Mouse (Mus musculus) adrenal gland, postnatal 10 days (tissue): ENCODE data around the gene Dhdds. TPM values are rescaled to one million over a fixed set of nuclear protein-coding genes. Genes with fewer than 3 reads are reported as not detected.
"Not testable (repeated sequence)": the region's sequence is repeated elsewhere in the genome, so short reads cannot be mapped to it uniquely, and the experiment has no call there.

Source experiments
- DNase-seq: peaks from one replicate; pipeline ENCODE4 v3.0.0; 2021; ENCODE audit warnings: mixed read lengths
- total RNA-seq, 2 experiments: library from RNA; stranded (reverse); gene quantifications; 2 replicates each; pipeline ENCODE4 v1.2.3; 2021

Dhdds gene
- total RNA-seq, 2 experiments from 2014 or later = 30.7 to 35.8 TPM

DNA sequence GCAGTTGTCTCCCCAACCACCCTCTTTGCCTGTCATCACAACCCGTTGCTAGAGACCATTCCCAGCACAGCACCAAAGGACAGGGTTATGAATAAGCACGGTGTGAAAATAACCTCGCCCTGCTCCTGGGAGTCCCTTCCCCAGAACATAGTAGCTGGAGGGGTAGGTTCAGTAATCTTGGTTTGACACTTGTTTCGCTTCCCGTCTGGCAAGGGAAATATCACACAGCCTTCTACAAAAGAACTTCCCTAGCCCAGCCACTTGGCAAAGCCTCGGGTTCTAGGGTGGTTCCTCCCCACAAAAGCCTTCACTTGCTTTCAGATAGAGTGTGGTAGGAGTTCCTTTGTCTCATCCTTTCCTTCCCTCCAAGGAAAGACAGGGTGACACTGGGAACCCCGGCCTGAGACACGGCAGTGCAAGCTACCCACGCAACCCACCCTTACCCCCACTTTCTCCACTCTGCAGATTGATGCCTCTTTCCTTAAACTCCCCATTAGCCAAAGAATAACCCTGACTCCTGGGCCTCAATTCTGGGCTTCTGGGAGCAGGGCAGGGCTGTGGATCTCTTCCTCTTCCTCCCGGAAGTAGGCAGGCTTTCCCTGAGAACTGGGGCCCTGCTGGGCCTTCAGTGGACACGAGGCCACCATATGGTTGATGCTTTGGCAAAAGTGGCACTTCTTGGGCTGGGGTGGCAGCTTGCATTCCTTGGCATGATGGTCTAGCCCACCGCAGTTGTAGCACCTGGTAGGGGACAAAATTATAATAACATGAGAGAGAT, 5.1 kb upstream of the Dhdds start:
- no peak for DNase-seq

DNA sequence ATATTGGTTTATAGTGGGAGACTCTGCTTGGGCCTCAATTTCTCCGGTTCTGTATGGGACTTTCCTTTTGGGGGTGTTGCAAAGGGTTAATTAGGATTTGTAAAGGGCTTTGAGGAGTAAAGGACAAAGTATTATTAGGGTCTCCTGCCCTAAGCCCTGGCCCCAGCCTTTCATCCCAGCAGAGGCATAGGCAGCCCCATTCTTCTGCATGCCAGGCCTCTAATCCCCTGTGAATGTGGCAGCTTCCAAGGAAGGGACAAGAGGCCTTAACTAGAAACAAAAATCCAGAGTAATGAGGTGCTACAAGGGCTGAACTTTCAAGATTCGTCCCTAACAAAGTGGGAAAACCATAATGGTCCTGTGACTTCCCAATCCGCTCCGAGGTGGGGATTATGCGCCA, 2.2 kb upstream of the Dhdds start:
- no peak for DNase-seq

DNA sequence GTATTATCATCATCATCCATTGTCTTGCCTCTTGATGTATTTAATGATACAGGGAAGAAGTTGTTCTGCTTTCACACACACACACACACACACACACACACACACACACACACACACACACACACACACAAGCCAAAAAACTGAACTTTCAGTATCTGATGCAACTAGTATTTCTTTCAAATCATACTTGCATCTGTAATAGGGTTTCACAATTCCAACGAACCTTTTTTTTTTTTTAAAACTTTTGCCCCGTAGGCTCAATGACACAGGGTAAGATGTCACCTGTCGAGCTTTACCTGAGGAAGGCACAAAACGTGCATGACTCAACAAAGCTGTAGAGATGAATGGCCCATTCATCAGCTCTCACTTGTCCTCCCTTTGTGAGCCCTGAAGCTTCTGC, 1.5 kb upstream of the Dhdds start:
- DNase-seq = no peak

DNA sequence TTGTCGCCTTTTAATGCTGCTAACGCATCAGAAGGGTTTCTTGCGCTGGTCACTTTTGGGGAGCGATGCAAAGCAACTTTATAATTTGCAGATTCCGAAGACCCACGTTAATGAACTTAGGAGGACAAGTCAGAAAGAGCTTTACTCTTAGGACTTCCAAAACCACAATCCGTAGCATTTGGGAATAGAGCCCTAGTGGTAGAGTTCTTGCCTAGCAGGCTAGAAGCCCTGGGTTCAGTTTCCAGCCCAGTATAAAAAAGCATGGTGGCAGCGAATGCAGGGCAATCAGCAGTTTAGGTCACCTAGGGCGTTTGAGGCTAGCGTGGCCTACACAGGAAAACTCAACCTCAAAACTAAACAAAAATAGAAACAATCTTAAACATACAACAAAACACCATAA, 992 bp upstream of the Dhdds start:
- no peak for DNase-seq

DNA sequence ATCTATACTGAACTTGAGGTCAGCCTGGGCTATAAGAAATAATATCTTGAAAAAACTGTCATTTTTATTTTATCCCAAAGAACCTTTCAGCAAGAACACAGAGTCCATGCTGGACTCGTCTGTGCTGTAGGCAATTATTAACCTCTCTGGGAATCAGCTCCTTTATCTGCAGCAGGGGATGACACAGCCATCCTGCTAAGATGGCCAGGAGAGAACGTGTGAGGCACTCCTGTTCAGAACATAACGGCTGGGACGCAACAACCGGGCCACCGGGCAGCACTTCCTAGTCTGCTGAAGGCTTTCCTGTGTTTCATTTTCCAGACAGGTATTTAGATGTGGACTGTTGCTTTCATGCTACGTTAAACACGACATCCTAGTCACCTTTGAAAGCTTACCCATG, 6.0 kb downstream of the Dhdds start:
- no peak for DNase-seq

DNA sequence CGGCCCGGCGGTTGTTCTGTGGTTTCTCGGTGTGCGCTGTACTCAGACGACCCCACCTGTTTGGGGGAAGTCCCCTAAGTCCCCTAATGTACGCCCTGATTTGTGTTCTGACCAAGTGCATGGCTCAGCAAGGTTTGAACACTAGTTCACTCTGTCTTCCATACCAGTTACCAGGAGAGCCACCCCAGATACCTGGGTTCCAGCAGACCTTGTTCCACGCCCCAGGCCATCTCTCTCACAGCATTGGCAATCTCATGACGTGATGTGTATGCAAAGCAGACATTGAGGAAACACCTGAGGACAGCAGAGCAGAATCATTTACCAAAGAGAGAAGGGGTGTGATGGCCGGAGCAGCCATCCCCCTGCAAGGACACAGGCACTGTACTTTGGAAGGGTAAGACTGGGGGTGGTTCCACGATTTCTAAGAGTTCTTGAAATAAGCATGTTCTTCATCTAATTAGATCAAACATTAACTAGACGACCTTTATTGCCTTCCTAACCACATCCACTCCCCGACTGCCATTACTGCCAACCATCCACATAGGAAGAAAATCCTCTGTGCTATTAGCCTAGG, 9.5 kb downstream of the Dhdds start:
- DNase-seq = no peak

DNA sequence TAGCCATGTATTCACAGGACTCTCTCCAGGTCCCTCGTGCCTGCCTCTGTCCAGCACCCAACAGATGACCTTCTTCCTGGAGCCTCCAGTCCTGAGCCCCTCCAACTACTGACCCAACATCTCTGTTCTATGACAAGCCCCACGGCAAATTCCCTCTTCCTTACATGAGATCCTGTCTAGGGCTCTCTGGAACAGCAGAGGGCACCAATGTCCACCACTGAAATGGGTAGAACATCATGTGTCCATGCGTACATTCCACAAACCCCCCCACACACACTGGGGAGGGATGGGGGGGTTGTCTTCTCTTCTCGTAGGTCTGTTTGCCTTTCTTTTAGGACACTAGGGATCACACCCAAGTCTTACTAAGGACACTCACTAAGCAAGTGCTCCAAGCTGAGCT, 10.7 kb downstream of the Dhdds start:
- DNase-seq = no peak

DNA sequence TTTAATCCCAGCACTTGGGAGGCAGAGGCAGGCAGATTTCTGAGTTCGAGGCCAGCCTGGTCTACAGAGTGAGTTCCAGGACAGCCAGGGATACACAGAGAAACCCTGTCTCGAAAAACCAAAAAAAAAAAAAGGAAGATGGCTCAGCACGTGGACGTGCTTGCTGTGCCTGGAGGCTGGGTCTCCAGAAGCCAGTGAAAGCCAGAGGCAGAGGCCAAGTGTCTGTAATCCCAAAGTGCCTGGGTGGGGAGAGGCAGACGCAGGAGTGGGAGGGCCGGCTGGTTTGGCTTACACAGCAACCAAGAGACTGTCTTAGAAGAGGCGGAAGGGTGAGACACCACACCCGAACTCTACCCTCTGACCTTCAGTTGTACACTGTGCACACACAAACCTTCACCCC, 12.4 kb downstream of the Dhdds start:
- not testable (repeated sequence) for DNase-seq

DNA sequence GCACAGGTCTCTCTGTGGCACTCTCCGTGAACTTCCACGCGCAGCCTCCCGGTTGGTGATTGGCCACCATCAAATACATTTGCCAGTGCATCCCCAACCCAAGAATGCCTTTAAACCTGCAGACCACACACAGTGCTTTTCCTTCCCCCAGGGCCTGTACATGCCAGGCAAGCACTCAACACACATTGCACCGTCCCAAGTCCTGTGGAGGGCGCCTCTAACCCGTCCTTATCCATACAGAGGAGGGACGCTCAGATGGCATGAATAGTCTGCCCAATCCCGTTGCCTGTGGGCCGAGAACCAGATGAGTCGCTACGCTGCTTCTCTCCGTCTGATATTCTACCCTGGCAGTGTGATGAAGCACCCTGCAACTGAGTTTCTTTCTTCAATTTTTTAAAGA, 17.8 kb downstream of the Dhdds start:
- no peak for DNase-seq

DNA sequence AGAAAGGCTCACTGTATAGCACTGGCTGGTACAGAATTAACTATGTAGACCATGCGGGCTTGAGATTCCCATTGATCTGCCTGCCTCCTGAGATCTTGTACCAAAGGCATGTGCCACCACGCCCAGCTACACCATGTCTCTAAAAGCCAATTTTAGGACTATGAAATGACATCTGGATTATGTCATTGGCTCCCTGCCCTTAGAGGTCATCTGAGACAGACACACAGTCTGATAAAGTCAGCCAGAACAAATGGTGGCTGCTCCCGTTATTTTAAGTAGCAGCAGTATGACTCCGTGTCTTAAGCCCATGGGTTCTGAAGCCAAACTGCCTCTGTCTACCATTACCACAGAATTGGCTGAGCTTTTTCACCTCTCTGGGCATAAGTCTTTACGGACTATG, 20.2 kb downstream of the Dhdds start:
- no peak for DNase-seq

DNA sequence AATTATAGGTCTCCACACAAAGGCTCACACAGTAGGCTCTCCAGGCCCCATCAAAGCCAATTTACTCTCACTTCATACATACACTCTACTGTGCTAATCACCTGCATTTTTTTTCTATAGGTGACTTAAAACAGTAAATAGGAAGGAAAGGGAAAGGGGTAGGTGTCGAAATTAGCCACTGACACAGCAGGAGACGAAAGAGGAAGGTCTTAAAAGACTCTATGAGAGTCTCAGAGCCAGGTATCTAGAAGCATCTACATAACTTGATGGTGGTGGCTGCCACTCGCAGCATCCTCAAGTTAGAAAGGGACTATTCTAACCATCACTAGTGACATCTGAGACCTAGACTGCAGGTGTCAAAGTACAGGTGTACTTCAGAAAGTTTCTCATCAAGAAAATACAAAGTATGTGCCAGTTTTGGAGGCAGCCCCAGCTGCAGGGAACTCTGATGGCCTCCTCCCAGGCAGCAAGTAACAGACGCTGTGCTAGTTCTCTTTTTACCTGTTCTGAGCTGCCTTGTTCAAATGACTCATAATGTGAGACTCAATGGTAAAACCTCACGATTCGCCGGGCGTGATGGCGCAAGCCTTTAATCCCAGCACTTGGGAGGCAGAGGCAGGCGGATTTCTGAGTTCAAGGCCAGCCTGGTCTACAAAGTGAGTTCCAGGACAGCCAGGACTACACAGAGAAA, 22.6 kb downstream of the Dhdds start:
- DNase-seq = no peak

DNA sequence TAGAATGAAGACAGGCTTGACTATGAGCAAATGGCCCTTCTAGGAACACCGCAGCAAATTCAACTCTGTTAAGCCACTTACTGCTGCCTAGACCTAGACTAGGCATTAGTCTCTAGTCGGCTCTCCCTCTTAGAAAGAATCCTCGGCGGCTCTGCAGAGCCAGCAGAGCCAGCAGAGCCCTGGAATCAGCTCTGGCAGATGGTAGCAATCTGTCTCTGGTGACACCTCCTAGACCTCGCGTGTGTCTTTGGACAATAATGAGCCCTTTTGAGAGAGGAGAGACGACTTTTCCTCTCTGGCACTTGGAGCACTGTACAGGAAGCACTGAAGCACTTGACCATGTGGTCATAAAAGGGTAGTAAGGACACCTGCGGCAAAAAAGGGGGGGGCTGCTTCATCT, 29.0 kb downstream of the Dhdds start:
- no peak for DNase-seq

DNA sequence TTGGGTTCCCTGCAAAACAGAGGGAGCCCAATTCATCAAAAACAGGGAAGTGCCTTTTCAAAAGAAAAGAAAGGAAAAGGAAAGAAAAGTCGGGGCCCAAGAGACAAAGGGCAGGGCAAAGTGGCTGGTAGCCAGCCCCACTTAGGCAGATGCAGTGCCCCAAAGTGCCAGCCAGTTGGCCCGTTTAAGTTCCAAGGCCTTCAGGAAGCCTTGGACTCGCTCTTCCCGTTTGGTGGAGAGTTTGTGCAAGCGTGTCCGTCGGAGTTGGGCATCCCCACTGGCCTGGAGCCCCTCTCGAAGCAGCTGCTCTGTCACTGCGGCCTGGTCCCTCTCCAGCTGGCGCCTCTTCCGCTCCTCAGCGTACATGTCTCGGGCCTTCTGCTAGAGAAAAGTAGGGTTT, 29.8 kb downstream of the Dhdds start:
- DNase-seq = no peak

DNA sequence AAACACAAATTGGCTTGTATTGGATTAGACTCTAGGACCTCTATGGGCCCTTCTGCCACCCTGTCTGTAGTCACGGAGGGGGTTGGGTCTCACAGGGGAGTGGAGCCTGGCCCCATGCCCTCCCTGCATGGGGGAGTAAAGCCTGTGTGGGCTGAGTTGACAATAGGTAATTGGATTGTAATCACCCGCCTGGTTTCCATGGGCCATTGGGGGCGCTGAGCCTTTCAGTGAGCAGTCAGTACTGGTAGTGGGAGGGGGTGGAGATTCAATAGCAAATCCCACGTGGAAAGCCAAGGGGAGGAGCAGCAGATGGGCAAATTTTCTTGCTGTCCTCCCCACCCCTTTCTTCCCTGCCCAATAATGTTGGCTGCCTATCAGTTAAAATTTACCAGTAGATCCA, 30.5 kb downstream of the Dhdds start:
- no peak for DNase-seq

DNA sequence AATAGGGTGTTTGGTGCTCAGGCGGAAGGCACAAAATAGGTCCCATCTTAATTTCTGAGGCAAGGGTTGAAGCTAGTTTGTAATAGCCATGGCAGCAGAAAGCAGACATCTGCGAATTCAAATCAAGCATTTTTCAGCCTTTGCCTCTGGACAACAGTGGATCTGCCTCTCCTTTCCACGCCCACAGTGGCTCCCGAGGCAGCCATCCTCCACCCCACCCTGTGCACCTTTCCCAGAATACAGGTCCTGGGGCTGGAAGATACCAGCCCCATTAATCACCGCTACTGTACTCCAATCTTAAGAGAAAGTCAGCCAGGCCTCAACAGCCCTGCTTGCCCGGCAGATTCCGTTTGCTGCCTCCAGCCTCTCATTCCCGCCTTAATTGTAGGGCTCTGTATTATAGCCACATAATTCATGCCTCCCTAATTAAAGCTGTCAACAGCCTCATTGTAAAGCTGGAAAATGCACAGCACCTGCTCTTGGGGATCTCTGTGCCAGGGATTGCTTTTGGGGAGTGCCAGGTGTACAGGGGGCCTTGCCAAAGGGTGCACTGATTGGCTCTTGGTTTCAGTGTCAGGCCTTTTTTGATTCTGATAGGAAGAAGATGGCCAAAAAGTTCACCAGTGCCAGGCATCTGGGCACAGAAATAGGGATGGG, 31.5 kb downstream of the Dhdds start:
- DNase-seq = no peak

DNA sequence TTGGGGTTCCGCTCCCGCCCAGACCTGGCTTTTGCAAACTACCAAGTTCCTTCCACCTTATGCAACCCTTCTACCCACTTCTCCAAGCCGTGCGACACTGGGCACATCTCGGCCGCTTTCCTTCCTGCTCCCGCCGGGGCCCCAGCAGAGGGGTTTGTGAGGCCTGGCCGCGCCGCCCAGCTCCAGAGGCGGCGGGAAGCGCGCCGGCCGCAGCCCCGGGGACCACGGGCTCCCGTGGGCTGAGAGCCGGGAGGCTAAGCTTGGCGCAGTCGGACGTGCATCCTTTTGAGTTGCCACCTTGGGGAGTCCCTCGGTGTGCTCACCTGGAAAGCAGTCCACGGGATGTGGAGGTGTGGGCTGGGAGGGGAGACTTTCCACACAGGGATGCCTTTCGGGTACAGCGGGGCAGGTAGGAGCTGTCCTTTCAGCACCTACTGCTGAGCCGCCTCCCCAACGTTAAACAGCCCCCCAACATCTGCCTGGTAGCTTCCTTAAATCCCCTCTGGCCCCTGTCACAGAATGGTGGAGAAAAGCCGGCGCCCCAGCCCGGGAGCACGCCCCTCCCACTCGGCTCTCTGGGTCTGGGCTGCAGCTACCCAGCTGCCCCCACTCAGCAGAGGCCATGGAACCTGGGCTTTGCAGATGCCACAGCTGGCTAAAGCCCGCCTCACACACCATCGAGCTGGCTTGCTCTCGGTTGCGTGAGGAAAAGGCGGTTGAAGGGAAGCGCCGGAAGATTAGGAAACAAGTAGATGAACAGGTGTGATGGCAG, 32.4 kb downstream of the Dhdds start, which contains the start of gene Hmgn2:
Gene Hmgn2 (minus strand): TSS at position 501 of the 772 bp plus-strand sequence.
- peak; percentile 63 for DNase-seq

DNA sequence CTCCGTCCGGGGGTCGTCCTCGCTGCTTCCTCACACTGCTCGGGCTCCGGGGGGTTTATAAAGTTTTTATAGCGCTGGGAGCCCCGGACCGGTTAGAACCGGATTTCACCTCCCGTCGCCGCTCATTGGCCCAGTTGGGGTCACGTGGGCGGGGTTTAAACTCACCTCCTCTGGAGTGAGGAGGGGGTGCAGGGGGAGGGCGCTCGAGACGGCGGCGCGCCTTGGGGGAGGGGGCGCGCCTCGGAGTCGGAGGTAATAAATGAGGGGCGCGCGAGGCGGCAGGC, 32.9 kb downstream of the Dhdds start:
- peak; percentile 95 for DNase-seq

DNA sequence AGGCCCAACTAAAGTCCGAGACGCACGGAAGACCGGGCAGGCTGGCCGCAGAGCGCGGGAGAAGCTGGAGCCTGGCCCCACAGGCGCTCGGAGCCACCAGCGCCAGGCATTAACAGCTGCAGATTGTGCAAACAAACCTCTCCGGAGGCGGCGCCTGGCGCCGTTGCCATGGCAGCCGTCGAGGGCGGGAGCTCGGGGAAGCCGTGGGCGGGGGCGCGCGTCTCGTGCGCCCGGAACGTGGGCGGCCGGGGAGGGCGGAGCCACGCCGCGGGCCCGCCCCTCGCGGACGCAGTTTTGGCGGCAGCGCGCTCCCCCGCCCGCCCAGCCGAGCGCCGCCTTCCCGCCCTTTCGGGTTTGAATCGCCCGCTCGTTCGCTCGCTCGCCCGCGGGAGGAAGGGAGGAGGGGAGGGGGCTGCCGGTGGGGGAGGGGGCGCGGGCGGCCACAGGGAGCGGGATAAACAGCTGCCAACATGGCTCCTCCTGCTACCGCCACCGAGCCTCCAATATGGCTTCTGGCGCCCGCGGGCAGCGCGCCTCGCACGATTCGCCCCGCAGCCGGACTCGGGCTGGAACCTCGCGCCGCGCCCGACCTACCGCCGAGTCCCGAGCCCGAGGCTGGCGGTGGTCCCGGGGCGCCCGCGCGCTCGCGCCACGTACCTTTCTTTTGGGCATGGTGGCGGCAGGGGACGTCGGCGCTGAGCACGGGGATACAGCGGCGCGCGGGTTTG, 33.4 kb downstream of the Dhdds start:
- DNase-seq = peak; percentile 99

DNA sequence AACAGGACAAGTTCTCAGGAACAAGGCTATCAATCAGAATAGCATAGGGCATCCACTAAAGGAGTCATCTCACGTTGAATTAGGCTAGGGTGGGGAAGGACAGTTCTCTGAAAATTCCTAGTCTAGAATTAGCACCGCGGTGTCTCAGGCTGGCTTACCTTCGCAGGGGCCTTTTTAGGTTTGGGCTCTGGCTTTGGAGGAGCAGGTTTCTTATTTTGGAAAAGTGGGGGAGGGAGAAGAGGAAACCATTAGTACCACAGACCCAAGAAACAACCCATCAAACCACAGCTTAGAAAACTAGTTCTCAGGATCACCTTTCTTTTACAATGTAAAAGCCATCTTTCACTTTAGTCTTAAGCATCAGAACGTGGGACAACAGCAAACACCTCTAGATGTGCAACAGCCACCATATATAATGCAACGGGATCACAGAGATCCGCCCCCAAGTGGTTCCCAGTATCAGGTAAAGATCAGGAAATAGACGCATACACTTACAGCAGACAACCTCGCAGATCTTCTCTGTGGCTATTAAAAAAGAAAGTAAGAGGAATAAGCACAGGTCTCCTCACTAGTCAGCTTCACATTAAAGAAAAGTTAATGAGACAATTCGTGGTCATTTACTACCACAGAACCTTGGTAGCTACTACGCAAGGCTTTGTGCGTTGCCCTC, 34.3 kb downstream of the Dhdds start:
- no peak for DNase-seq

DNA sequence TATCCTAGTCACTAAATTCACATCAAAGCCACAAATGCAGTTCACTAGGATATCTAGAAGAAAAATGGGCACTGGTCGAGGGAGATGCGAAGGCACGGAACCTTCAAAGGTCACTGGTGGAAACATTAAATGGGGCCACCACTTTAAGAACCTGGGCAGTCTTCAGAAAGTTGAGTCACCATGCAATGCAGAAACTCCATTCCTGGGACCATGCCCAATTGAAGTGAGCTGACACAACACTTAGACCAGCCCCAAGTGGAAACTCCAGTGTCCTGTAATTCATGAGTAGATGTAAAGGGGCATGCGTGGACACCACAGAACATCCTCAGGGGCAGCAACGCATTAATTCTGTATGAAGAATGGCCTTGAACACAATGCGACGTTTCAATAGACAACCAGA, 38.2 kb downstream of the Dhdds start:
- DNase-seq = peak; percentile 47

DNA sequence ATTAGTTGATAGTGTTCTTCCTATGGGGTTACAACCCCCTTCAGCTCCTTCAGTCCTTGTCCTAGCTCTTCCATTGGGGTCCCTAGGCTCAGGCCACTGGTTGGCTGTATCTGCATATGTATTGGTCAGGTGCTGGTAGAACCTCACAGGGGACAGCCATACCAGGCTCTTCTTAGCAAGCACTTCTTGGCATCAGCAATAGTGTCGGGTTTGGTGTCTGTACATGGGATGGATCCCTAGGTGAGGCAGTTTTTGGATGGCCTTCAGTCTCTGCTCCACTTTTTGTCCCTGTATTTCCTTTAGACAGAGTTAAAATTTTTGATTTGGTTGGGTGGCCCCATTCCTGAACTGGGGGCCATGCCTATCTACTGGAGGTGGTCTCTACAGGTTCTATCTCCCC, 41.8 kb downstream of the Dhdds start:
- no peak for DNase-seq
